Mouse (Mus musculus): ENCODE results near the gene Ggta1.

Gene Ggta1

DNA sequence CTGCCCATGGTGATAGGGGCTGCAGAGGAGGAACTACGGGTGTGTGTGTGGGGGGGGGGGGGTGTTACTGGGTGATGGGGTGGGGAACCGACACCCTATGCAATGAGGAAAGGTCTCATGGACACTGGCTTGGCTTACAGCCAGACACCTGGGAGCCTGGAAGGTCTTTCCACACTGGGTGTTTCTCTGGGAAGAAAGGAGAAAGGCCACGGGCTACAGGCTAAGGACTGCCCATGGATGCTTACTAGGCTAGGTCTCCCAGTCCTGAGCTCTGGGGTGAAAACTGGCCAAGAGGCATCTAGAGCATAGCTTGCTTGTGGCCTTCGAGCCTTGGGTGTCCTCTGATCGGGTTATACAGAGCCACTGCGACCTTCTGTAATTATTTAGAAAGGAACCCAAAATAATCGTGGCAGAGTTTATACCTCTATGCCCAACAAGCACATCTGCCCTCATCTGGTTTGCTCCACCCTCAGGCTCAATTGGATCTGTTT lies at the start of gene Ggta1:
Ggta1 (minus strand) TSS at position 441 of the 491 bp plus-strand sequence.
- in situ Hi-C loops (cut with MboI, MseI) = loop anchor here (5.0 kb wide), 1 partner anchor 34 kb away; no protein-coding TSS in a partner anchor

DNA sequence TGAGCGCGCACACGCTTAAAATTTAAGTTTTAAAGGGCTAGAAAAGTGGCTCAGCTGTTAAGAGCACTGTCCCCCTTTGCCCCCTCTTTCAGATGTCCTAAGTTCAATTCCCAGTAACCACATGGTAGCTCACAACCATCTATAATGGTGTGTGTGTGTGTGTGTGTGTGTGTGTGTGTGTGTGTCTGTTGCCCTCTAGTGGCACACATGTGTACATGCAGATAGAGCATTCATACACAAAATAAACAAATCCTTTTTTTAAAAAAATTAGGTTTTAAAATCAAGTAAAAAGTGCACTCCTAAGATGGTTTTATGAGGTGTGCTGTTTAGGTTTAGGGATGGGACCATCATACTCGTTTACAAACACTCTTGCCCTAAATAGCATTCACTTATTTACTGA lies 49.2 kb upstream of the Ggta1 start:
- in situ Hi-C loops (cut with MboI, MseI) = no loop called here

DNA sequence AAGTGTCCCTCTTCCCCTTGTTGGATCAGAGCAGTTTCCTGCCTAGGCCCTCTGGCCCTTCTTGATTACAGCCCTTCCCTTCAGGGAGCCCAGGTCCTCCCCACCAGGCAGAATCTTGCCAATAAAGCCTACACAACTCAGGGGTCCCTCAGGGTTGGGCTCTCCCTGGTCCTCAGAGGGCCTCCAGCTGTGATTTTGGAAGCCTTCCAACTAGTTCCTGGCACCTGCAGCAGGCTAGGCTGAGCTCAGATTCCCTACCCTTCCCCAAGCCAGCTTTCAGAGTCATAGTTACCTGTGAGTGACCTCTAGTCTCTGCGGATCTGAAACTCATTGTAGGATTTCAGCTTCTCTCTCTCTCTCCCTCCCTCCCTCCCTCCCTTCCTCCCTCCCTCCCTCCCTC lies 47.9 kb upstream of the Ggta1 start:
- in situ Hi-C loops (cut with MboI, MseI) = no loop called here

DNA sequence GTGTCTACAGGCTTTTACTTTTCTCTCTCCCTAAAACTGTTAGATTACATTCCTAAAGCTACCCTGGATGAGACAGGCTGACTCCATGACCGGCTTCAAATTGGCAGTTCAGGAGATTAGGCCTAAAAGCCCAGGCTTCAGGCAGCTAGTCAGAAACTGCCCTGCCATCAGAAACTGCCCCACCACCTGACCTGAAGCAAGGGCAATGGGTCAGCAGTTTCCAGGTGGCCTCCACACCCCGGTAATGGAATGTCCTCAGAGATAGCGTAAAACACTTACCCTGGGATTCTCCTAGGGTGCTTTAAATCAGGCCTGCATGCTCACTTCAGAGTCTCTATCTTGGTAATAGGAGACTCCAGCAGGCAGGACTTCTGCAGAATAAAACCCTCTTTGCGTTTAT lies 46.9 kb upstream of the Ggta1 start:
- in situ Hi-C loops (cut with MboI, MseI) = loop anchor here (5.0 kb wide), 1 partner anchor 98 kb away; no protein-coding TSS in a partner anchor

DNA sequence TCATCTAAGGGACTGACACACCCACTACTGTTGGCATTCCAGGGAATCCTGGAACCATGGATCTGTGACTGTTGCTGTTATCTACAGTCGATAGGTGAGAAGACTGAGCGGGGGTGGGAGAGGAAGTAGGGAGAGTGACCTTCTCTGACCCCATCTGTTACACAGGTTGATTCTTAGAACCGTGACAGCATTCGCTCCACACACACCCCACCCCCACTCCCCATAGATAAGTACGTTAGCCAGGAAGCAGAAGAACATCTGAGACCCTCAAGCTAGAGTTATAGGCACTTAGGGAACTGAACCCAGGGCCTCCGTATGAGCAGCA lies 46.3 kb upstream of the Ggta1 start:
- in situ Hi-C loops (cut with MboI, MseI) = loop anchor here (5.0 kb wide), 1 partner anchor 97 kb away; no protein-coding TSS in a partner anchor

DNA sequence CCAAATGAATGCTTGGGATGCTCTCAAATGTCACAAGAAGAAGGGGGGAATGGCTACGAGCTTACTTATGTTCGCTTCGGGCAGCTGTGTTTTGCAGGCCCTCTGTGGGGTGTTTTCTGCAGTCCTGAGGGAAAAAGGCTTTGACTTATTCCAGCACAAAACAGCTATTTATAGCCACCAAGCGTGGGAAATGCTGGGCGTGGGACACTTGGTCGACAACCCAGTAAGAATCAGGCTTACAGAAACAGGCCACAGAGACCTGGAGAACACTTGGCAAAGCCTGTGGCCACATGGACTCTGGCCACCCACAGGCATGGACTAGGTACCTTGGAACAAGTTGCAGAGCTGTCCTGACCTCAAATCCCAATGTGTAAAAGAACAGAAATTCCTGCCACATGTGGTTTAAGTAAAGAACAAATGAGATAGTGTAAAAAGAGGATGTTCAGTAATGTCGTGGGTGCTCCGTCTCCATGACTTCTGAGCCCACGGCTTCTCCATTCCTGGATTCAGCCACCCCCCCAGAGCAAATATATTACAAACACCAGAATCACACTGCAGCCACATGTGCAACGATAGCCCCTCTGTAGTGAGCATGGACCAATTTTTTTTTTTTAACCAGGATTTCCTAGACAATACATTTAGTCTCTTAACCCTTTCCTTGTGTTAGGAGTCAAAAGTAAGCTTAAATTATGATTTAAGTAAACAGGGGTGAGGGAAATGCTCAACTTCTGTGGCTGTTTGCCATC lies 45.7 kb upstream of the Ggta1 start:
- in situ Hi-C loops (cut with MboI, MseI) = loop anchor here (5.0 kb wide), 1 partner anchor 96 kb away; no protein-coding TSS in a partner anchor

DNA sequence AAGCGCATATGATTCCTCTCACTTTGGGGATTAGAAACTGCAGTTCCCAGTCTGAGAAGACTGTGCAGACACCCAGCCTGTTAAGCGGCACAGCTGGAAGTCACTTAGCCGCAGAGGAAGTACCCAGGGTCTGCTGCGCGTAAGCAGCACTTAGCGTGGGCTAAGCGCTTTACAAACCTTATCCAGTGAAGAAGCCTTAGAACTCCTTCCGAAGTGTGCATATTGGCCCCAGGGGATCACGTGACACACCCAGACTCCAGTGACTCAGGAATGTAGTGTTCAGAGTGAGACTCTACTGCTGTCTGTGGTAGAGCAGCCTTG lies 44.1 kb upstream of the Ggta1 start:
- in situ Hi-C loops (cut with MboI, MseI) = loop anchor here (5.0 kb wide), 1 partner anchor 95 kb away; no protein-coding TSS in a partner anchor

DNA sequence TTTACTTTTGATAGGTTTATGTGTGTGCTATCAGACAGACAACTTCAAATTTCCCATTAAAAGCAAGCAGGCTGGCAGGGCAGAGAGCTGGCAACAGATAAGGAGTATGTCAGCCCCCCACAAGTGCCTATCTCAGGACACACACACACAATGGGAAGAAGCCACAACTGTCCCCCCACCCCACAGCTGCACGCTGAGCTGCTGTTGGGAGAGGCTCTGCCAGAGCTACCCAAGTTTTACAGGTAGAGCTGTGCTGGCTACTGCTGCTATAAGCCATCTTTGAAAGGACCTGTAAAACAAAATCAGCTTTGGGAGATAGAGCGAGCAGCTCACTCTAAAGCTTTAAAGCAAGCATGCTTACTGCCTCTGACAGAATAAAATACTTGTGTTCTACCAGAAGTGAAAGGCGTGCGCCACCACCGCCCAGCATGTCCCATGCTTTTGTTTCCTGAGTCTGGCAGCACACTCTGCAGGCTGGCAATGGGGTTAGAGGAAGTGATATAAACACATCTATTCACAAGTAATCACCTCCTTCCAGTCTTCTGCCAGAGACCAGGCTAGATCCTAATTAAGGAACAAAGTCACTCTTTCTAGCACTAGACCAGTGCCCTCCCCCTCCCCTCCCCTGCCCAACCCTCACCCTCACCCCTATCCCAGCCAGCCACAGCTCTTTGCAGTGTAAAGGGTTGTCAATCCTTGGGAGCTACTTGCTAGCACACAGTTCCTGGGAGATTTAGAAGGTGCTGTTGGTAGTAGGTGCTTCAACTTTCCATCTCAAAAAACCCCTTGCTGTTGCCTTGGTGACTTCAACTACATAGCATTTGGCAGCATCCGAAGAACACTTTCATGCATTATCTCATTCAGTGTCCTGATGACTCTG lies 43.5 kb upstream of the Ggta1 start:
- in situ Hi-C loops (cut with MboI, MseI) = loop anchor here (5.0 kb wide), 1 partner anchor 94 kb away; no protein-coding TSS in a partner anchor

DNA sequence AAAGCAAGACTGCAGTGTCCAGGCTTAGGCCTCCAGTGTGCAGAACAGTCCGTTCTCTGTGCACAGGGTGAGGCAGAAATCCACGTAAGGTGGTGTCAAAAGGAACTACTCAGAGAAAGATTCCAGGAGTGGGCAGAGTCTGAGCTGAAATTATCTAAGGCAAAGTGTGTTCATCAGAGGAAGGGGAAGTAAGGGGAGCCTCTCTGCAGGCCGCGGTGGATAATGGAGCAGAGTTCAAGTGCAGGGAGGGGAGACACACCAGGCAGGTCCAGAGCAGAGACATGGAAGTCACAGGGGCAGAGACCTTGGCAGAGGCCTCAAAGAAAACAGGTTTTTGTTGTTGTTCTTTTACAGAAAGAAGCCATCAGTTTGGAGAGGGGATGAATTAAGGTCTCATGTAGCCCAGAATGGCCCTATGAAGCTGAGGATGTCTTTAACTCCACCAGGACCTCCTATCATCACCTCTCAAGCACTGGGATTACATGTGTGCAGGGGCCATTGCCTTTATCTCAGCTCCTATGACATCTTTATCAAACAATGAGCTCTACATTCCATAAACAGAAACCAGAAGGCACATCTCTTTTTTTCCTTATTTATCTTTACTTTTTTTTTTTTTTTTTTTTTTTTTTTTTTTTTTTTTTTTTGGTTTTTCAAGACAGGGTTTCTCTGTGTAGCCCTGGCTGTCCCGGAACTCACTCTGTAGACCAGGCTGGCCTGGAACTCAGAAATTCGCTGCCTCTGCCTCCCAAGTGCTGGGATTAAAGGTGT lies 42.7 kb upstream of the Ggta1 start:
- in situ Hi-C loops (cut with MboI, MseI) = loop anchor here (5.0 kb wide), 1 partner anchor 93 kb away; no protein-coding TSS in a partner anchor

DNA sequence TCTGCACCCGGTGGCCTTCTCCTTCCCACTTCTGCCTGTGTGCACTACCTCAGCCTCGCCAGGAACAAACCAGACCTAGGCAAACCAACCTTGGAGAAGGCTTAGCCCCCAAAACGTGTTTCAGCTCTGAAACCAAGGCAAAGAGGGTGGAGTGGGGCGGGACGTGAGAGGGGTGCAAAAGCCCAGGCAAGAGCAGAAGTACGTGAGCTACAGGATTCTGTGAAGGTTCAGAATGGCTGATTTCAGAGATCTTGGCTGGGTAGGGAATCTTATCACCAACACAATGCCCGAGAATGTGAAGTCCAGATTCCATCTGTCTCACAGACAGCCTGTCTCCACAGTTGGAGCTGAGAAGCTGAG lies 41.4 kb upstream of the Ggta1 start:
- in situ Hi-C loops (cut with MboI, MseI) = no loop called here

DNA sequence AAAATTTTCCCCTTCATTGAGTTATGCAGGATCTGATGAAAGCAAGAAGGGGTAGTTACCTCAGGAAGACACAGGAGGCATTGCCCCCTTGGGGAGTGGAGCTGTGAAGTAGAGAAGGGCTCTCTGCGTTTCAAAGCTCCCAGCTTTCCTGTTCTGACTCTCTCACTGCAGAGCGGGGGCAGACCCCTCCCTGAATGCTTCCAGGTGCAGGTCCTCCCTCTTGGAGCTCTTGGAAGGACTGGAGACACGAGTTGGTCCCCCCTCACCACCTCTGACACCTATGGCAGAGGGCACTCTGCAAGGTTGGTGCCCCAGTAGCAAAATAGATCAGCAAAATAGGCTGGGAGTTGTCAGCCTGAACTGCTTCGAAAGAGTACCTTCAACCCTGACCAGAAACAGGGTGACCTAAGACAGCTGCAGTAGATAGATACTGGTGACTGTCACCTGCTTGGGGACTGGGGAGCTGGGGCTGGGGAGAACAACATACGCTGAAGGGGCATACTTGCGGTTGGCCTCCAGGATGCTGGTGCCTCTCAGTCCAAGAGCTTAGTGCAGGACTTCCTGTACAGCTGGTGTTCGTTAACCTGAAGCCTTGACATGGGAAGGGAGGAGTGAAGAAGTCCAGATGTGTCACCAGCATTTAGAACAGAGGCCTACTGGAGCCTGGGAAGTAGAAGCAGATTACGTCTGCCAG lies 40.8 kb upstream of the Ggta1 start:
- in situ Hi-C loops (cut with MboI, MseI) = no loop called here

DNA sequence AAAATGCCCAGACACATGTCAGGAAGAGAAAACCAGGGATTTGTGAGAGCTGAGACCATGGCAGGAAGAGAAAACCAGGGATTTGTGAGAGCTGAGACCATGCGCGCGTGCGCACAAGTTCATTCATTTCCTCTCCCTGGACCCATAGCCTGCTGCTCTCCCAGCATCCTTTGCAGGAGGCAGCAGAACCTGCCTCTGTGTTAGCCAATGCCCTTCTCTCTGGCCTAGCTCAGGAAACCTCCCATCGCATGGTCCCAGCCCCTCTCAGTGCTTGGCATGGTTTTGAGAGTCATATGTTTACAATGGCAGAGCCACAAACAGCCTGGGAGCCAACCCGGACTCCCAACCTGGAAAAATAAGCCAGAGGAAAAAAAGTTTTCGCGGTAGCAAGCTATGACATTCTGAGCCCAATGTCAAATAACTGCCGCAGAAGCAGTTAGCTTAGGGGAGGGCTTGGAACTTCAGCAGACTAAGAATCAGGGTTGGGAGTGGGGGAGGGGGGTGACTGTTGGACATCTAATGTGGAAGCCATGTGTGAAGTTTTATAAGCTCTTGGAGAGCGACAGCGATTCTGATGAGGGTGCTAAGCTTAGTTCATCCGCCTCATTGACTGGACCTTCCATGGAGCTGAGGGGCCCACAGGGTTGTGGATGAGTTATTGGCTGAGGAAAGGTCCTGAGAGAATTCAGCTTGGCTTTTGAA lies 40.1 kb upstream of the Ggta1 start:
- in situ Hi-C loops (cut with MboI, MseI) = no loop called here

DNA sequence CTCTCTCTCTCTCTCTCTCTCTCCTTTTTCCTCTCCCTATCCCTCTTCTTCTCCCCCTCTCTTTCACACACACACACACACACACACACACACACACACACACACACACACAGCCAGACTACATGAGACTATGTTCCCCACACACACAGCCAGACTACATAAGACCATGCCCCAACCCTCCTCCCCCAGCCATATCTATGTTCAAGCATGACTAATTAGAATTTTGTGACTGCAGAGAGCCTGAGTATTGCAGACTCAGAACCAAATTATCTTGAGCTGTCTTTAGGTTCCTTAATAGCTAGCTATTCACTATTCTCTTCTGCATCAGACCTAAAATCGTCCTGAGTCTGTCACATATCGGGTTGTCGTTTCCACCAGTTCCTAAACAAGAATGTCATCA lies 39.5 kb upstream of the Ggta1 start:
- in situ Hi-C loops (cut with MboI, MseI) = no loop called here

DNA sequence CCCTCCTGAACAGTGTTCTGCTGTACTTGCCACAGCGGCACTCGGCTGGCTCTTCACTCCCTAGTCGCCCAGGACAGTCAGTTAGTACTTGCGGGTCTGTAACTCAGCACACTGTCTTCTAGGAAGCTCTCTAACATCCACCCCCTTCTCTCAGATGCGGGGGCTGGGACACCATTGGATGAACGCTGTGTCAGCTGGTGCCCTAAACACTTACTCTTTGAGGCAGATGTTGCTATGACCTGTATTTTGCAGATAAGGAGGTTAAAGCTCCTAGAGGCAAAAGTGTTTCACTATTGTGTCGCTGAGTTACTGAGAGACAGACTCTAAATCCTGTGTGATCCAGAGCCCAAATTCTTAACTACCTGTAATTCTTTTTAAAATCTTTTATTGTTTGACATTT lies 36.4 kb upstream of the Ggta1 start:
- in situ Hi-C loops (cut with MboI, MseI) = loop anchor here (5.0 kb wide), 2 partner anchors 37 to 207 kb away; partner anchors contain the start of gene Ggta1

DNA sequence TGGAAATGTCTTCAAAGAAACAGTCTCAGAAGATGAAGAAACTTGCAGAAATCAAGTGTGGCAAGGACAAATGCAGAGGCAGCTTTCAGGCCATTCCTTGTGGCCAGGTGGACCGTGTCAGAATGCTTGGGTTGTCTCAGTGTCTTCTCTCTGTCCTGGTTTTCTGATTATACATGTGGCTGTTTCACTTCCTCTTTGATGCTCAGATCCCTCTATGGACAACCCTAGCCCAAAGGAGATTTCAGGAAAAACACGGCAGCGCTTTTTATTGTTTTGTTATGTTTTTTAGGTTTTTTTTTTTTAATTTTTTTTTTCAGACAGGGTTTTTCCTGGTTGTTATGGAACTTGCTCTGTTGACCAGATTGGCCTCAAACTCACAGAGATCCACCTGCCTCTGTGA lies 35.9 kb upstream of the Ggta1 start:
- in situ Hi-C loops (cut with MboI, MseI) = loop anchor here (5.0 kb wide), 2 partner anchors 37 to 207 kb away; partner anchors contain the start of gene Ggta1

DNA sequence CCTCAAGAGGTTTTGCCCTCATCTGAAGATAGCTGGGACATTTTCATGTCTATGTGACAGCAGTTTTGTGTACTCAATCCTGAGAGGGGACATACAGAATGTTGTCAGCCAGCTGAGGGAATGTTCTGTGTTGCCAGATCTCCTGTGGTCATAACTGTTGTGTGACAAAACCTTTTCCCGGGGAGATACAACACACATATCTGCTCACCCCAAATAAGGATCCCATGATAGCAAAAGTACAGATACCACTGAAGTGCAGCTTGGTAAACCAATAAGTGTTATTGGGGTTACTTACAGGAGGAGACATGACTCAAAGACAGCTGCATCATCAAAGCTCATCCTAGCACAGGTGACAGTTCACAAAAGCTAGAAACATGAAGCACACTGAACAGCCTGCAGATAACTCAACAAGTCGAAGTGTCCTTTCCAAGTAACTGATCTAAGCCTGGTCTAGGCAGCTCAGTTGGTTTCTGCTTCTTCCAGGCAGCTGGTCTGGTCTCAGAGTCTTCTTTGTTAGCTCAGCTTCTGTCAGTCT lies 34.7 kb upstream of the Ggta1 start:
- in situ Hi-C loops (cut with MboI, MseI) = loop anchor here (5.0 kb wide), 2 partner anchors 35 to 205 kb away; partner anchors contain the start of gene Ggta1

DNA sequence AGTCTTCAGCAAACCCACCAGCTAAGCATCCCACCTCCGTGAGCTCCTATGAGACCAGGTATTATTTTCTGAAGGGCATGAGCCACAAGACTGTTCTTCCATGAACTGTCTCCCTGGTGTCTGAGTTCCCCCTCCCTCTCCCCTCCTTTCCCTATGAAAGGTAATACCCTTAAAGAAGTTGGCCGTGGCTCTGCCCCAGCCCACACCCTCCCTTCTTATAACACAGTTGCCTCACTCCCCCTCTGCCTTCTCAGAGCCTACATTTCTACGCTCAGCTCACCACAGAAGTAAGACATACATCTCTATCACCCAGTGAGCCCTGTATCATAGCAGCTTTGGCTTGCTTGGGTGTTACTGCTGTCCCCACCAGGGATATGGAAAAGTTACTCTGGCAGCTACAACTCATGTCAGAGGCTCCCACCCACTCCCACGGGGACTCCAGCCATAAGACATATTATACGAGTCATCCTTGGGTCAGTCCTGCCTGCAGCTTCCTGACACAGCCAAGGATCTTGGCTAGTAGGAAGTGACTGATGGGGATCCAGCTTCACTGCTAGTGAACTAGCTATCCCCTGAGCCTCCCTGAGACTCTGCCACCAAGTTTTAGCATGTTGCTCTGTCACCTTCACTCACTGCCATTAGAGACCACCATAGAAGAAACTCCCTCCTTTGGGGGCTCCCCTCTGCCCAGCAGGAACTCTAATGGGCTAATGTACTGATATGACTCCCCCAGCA lies 33.4 kb upstream of the Ggta1 start:
- in situ Hi-C loops (cut with MboI, MseI) = loop anchor here (5.0 kb wide), 2 partner anchors 34 to 204 kb away; partner anchors contain the start of gene Ggta1

DNA sequence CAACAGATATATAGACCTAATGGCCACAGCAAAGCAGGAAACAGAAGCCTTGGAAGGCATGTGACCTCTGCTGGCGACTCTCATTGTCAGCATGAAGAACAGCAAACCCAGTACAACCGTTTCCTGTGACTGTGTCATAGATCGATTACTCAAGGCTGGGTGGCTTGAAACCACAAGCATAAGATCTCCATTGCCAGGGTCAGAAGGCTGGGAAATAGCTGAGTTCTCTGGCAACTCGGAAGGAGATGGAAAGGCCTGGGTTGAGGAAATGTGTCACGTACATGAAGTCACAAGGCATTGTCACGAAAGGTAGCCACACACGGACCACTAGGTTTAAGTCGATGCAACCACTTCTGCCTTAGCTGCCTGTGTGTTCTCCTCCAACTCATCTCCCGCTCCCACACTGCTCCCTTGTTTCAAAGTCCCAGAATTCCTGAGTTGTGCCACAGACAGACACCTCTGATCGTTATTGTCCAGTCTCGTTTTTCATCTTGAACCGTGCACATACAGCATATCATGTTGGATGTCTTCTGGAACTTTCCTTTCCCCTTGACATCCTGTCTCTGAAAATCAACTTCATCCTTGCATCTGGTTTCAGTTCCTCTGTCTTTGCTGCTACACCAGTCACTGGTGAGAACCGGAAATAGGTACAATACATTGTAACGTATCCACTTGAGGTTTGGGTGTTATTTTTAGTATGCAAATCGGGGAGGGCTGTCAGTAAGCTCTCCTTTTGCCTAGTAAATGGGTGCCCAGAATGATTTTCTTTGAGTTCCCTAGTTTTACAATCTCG lies 32.7 kb upstream of the Ggta1 start:
- in situ Hi-C loops (cut with MboI, MseI) = loop anchor here (5.0 kb wide), 2 partner anchors 33 to 203 kb away; partner anchors contain the start of gene Ggta1
